Mouse (Mus musculus): Measurements from ENCODE around the gene Wnt7a. TPM values are rescaled to one million over a fixed set of nuclear protein-coding genes. Genes with fewer than 3 reads are reported as not detected.
A peak's percentile ranks its signal among the peaks of the same experiment; 100 is the strongest.

The Wnt7a gene
- total RNA-seq (2021): not detected
- long read RNA-seq, experiment 1: 0 reads
- long read RNA-seq, experiment 2: 0 reads

- DNase-seq (ENCODE audit: low spot score in 2 of 2): no peak
Measured at GRCm38 (mm10) chr6:91410961-91411368, at the start of gene Wnt7a. Gene Wnt7a (minus strand): TSS chr6:91411363.

- no peak for DNase-seq (ENCODE audit: low spot score in 2 of 2)
Measured at GRCm38 (mm10) chr6:91459471-91459870, 48.3 kb upstream of the Wnt7a start.

- no peak for DNase-seq (ENCODE audit: low spot score in 2 of 2)
Measured at GRCm38 (mm10) chr6:91454546-91454945, 43.4 kb upstream of the Wnt7a start.

GRCm38 (mm10) chr6:91452056-91452455, 40.9 kb upstream of the Wnt7a start:
- no peak for DNase-seq (ENCODE audit: low spot score in 2 of 2)

DNA sequence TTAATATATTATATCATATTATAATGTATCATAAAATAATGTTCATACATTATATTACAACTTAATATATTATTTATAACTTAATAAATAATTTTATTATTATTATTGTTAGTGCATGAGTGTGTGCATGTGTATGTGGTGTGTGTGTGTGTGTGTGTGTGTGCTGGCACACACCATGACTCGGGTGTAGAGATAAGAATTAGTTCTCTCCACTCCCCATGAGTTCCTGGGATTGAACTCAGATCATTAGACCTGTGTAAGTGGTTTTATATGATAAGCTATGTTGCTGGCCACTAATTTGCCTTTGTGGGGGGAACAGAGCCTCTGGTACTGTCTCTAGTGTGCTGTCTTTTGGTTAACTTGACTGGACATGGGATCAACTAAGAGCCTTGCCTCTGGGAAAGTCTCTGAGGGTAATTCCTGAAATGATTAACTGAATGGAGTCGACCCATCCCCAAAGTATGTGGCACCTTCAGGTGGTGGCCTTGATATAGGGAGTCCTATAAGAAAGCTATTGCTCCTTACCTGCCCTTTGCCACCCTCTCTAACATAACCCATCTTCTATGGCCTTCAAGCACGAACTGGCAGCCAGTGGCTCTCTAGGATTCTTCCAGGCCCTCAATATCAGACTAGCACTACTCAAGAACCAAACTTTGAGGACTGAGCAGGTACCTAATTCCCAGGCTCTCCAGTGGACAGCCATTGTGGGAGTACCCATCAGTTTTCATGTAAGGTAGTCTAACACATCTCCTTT, 38.5 kb upstream of the Wnt7a start:
- DNase-seq (ENCODE audit: low spot score in 2 of 2): no peak

DNA sequence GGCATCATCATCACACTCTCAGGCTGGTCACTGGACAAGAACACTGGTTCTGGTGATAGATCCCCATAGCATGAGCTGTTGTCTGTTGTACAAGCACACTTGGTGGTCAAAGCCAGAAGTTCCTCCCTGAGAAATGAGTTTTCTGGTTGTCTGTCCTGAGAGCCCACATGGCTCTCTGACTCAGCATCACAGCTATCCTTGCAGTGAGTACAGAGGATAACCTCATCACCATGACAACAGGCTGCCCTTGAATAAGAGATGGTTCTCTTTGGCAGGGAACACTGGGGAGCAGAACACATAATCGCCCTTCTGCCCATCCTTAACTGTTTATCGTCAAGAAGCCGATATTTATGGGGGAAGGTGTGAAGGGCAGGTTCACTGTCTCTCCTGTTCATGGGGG, 34.2 kb upstream of the Wnt7a start:
- no peak for DNase-seq (ENCODE audit: low spot score in 2 of 2)

DNA sequence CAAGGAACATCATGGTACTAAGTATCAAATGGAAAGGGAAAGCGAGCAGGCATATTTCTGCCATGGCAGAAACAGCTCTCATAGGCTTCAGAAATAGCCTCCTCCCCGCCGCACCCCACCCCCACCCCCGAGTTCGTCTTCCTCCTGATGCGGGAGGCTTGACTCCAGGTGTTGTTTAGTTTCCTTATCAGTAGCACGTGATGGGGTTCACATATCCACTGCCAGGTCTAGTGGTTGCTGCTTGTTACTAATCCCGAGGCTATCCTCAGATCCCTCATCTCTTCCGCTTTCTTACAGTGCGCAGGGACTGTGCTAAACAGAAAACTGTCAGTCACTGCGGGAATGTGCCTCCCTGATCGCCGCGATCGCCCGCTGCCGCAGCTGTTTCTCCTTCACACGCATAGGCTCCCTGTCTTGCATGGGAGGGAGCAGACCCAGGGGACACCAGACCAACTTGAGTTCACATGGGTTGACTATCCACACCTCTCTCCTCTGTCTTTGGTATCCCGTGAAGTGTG, 30.0 kb upstream of the Wnt7a start:
- no peak for DNase-seq (ENCODE audit: low spot score in 2 of 2)

DNA sequence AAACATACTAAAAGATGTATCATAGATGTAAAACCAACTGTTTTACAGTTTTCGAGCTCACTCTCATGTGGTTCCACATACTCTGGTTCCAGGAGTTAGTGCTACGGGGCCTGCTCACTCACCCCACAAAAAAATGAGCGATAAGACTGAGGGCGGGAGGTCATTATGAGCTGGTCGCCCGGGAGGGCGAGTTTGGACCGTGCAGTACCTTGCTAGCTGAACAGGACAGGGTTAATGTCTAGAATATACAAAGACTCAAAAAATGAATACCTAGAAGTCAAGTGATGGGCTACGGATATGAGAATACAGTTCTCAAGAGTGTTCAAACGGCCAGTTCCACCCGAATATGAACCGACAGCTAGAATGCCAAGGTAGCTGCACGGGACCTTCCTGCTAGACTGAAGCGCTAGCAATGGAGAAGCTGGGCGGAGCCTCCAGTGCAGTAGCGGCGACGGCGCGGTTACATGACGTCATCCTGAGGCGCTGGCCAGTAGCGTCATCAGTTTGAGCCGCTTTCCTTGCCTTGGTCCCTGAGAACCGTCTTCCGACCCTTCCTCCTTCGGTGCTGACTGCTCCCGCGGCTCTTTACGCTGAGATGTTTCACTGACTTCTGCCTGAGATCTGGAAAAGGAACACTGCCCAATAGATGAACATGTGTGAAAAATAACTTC, 29.4 kb upstream of the Wnt7a start:
- DNase-seq (ENCODE audit: low spot score in 2 of 2): peak; percentile 86 to 96

- no peak for DNase-seq (ENCODE audit: low spot score in 2 of 2)
Measured at GRCm38 (mm10) chr6:91424151-91424550, 13.0 kb upstream of the Wnt7a start.

GRCm38 (mm10) chr6:91421629-91422028, 10.5 kb upstream of the Wnt7a start:
- DNase-seq (ENCODE audit: low spot score in 2 of 2): no peak

- DNase-seq (ENCODE audit: low spot score in 2 of 2): no peak
Measured at GRCm38 (mm10) chr6:91417291-91417845, 6.2 kb upstream of the Wnt7a start.

- no peak for DNase-seq (ENCODE audit: low spot score in 2 of 2)
Measured at GRCm38 (mm10) chr6:91416146-91416545, 5.0 kb upstream of the Wnt7a start.

DNA sequence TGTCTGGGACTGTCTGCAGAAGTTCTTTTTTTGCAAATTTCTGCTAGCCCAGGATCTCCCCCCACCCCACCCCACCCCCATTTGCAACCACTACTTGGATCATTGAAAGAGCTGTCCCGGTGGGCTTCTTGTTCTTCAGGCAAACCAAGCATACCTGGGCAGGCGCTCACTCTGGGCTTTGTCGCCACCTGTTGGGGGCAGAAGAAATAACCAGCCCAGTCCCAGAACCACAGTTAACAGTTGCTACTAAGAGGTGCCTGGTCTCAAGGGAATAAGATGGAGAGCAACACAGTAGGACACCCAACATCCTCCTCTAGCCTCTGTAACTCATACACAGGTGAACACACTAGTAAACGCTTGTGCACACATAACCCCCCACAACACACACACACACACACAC, 3.7 kb upstream of the Wnt7a start:
- no peak for DNase-seq (ENCODE audit: low spot score in 2 of 2)

DNA sequence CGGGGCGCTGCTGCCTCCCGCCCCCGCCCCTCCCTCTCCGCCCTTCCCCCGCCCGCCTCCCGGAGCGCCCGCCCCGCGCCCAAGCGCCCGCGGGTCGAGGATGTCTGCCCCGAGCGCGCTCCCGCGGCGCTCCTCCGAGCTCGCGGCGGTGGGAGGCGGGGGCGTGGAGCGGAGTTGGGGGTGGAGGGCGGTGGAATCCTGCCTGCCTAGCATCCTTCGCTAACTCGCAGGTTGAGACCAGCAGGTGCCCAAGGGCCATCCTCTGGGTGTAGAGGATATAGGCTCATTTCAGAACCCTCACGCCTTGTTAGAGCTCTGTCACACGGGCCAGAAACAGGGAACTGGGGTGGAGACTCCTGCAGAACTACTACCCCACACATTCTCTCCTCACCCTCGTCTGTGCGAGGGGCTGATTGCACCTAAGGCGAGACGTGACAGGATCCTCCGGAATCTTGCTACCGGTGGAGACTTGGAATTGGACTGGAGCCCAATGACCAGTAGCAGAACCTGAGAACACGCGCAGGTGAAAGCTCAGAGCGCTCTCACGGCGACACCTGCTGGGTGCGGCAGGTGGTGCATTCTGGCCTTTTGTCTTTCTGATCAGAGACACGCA, 312 bp upstream of the Wnt7a start:
- peak in 1 of 2 experiments; percentile 36 for DNase-seq (ENCODE audit: low spot score in 2 of 2)

GRCm38 (mm10) chr6:91410168-91410780, 889 bp downstream of the Wnt7a start:
- DNase-seq (ENCODE audit: low spot score in 2 of 2): no peak

GRCm38 (mm10) chr6:91409448-91410167, 1.6 kb downstream of the Wnt7a start:
- no peak for DNase-seq (ENCODE audit: low spot score in 2 of 2)

DNA sequence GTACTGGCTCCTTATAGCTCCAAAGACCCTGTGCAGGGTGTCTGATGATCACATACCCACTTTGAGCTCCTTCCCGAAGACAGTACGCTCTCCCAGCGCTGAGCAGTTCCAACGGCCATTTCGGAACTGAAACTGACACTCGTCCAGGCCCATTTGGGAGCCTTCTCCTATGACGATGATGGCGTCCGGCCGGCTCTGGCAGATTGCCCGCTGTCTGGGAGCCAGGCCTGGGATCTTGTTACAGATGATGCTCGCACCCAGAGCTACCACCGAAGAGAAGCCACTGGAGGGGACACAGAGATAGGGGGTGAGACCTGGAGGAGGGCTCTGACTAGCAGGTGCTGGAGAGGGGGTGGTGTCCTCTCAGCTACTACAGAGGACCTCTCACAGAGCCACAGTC, 2.5 kb downstream of the Wnt7a start:
- peak in 1 of 2 experiments; percentile 24 for DNase-seq (ENCODE audit: low spot score in 2 of 2)

DNA sequence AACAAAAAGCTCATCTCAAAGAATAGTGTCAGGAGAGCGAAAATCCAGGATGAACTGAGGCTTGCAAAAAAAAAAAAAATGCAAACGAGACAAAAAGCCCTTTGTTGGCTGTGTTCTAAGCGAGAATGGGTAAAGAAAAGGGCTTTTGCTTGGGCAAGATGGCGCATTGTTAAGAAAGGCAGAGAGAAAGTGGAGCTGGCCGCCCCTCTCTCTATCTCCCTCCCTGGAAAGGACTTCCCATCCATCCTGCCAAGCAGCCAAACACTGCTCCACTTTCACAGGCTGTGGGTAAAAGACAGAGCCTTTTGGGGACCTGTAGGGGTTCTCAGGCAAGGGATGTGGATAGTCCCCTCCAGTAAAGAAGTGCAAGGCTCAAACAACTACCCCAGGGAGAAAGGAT, 9.6 kb downstream of the Wnt7a start:
- DNase-seq (ENCODE audit: low spot score in 2 of 2): no peak

DNA sequence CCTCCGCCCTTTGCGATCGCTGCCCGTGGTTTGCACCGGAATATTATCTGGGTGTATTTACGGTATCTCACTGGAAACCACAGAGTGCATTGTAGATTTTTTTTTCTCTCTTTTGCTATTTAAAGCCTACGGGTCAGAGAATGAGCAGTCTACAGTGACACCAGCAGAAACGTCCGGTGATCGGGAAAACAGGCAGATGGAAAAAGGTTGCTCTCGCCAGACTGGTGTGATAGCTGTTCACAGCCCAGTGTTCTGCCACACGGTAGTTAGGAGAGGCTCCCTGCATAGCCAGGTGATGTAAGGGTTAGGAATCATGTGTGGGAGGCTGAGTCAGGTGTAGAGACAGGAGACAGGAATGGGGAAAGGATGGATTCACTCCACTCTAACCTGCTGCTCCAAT, 10.6 kb downstream of the Wnt7a start:
- DNase-seq (ENCODE audit: low spot score in 2 of 2): no peak

- no peak for DNase-seq (ENCODE audit: low spot score in 2 of 2)
Measured at GRCm38 (mm10) chr6:91392475-91393174, 18.5 kb downstream of the Wnt7a start.

Measured in gastrocnemius, postnatal 4 days (tissue).